Mouse (Mus musculus) ES-Bruce4 (cell line): Measurements from ENCODE around the gene Dpf2. TPM values are rescaled to one million over a fixed set of nuclear protein-coding genes. Genes with fewer than 3 reads are reported as not detected.
"Not testable (repeated sequence)": the region's sequence is repeated elsewhere in the genome, so short reads cannot be mapped to it uniquely, and the experiment has no call there.

Experiments used
- H3K27ac ChIP-seq: 2 replicates; pipeline ENCODE4 v1.5.1; 2012; ENCODE audit warnings: low read length, inconsistent platforms; ENCODE audit not compliant: insufficient read depth
- H3K27me3 ChIP-seq: 2 replicates; pipeline ENCODE4 v1.6.1; 2012; ENCODE audit warnings: mild to moderate bottlenecking, low read length, inconsistent platforms; ENCODE audit not compliant: control insufficient read depth, poor library complexity, insufficient read depth, severe bottlenecking
- H3K36me3 ChIP-seq: 2 replicates; pipeline ENCODE4 v1.6.1; 2012; ENCODE audit warnings: inconsistent platforms, mild to moderate bottlenecking, low read length, moderate library complexity; ENCODE audit not compliant: control insufficient read depth, poor library complexity, insufficient read depth, severe bottlenecking
- H3K4me1 ChIP-seq: one replicate; pipeline ENCODE4 v1.8.1; 2011; ENCODE audit warnings: low read length; ENCODE audit not compliant: control insufficient read depth, insufficient read depth
- H3K4me3 ChIP-seq: 2 replicates; pipeline ENCODE4 v1.5.1; 2011; ENCODE audit warnings: low read depth, mild to moderate bottlenecking, low read length
- H3K9ac ChIP-seq: 2 replicates; pipeline ENCODE4 v1.6.1; 2012; ENCODE audit warnings: low read depth, mild to moderate bottlenecking, inconsistent platforms; ENCODE audit not compliant: poor library complexity, severe bottlenecking
- H3K9me3 ChIP-seq: replicated peaks from 2 replicates; pipeline ENCODE4 v1.6.1; 2012; ENCODE audit warnings: mild to moderate bottlenecking, low read length, inconsistent platforms; ENCODE audit not compliant: control insufficient read depth, poor library complexity, insufficient read depth, severe bottlenecking
- CTCF ChIP-seq: IDR thresholded peaks from one replicate; pipeline ENCODE4 v1.8.1; 2011; ENCODE audit warnings: low read depth, low read length
- EP300 ChIP-seq: IDR thresholded peaks from 2 replicates; pipeline ENCODE4 v1.6.1; 2011; ENCODE audit warnings: low read depth, low read length; ENCODE audit not compliant: insufficient read depth
- POLR2A ChIP-seq: IDR thresholded peaks from one replicate; pipeline ENCODE4 v1.8.1; 2011; ENCODE audit warnings: low read length; ENCODE audit not compliant: insufficient read depth
- polyA plus RNA-seq: library from polyadenylated mRNA; stranded (reverse); fragments of >200 nt; gene quantifications from 2 replicates; pipeline ENCODE4 v1.2.4, GENCODE M21; 2011; ENCODE audit warnings: low read depth; ENCODE audit not compliant: missing spikeins, insufficient read depth, insufficient read length

Dpf2 gene
- polyA plus RNA-seq, 1 experiment = 137 TPM

- no peaks in the 10 kb centered on the region for H3K4me1 ChIP-seq
- no peak overlapping the region for H3K9ac ChIP-seq
- H3K9me3 ChIP-seq = no peaks in the 10 kb centered on the region
- no peaks in the 10 kb centered on the region for H3K36me3 ChIP-seq
- no peaks in the 10 kb centered on the region for H3K27me3 ChIP-seq
- TF ChIP-seq EP300 (no peak), POLR2A (no peak), CTCF (no peak)
- H3K4me3 ChIP-seq = no peak overlapping the region
- no peak overlapping the region for H3K27ac ChIP-seq
These were observed 20.5 kb downstream of the Dpf2 start for GRCm38 (mm10) chr19:5892262-5892661.

DNA sequence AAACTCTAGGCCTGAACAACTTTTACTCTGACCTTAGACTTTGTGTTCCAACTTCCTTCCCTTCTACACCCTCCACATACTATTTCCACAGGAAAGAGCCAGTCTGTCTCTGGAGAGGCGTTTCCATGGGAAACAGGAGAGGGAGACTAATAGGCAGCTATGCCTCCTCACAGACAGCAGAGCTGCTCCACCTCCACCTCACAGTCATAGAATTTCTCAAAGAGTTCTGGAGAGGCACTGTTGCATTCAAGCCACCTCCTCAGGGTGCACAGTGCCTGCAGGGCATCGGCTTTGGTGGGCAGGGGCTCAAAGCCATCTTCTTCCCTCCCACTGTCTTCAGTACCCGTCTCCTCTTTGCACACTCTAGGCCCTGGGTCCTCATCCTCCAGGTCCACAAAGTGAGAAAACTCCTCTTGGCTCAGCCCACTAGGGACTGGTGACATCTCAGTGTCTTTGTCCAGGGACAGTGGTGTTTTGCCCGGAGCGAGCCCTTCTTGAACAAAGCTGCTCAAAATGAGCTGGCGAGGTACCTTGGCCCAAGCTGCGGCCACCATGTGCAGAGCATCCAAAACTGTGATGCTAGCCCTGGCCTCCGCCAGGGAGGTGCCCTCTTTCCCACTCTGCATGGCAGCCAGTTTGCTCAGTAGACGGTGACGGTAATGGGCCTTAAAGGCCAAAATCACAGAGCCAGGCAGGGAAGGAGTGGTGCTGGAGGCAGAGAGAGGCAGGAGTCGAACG, 21.1 kb downstream of the Dpf2 start:
- no peaks in the 10 kb centered on the region for H3K9me3 ChIP-seq
- no peaks in the 10 kb centered on the region for H3K27me3 ChIP-seq
- H3K36me3 ChIP-seq = no peaks in the 10 kb centered on the region
- no peak overlapping the region for H3K27ac ChIP-seq
- TF ChIP-seq CTCF (no peak), POLR2A (no peak), EP300 (no peak)
- no peaks in the 10 kb centered on the region for H3K4me1 ChIP-seq
- H3K9ac ChIP-seq = no peak overlapping the region
- no peak overlapping the region for H3K4me3 ChIP-seq

DNA sequence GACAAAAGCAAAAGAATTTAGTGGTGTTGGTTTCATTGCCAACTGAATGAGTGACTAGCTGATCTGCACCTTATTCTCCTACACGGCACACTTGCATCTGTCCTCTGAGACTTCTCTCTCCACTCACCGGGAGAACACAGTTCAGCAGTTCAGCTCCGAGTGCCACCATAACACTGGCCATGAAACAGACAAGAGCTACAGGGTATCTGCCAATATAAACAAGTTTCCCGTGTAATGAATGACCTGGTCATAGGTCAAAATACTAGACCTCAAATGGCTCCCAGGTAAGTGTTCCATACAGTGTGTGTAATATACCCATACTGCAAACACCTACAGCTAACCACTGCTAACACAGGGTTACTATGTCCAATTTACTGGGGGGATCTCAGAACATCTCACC, 23.6 kb downstream of the Dpf2 start:
- no peaks in the 10 kb centered on the region for H3K36me3 ChIP-seq
- TF ChIP-seq EP300 (no peak), POLR2A (no peak), CTCF (no peak)
- H3K4me3 ChIP-seq = no peak overlapping the region
- no peaks in the 10 kb centered on the region for H3K9me3 ChIP-seq
- H3K4me1 ChIP-seq = no peaks in the 10 kb centered on the region
- no peak overlapping the region for H3K9ac ChIP-seq
- no peak overlapping the region for H3K27ac ChIP-seq
- no peaks in the 10 kb centered on the region for H3K27me3 ChIP-seq

GRCm38 (mm10) chr19:5887234-5887815, 25.5 kb downstream of the Dpf2 start:
- Histone ChIP-seq H3K9ac (no peak overlapping the region), H3K27ac (no peak overlapping the region)
- no peak for TF ChIP-seq CTCF
- TF ChIP-seq EP300 = no peak
- TF ChIP-seq POLR2A = no peak

GRCm38 (mm10) chr19:5885838-5886237, 27.0 kb downstream of the Dpf2 start:
- no peak for TF ChIP-seq EP300
- H3K9me3 ChIP-seq = no peaks in the 10 kb centered on the region
- no peak overlapping the region for H3K4me3 ChIP-seq
- no peaks in the 10 kb centered on the region for H3K4me1 ChIP-seq
- no peaks in the 10 kb centered on the region for H3K36me3 ChIP-seq
- H3K27ac ChIP-seq = no peak overlapping the region
- H3K9ac ChIP-seq = no peak overlapping the region
- no peaks in the 10 kb centered on the region for H3K27me3 ChIP-seq

More at GRCm38 (mm10) chr19:5887234-5887815, 25.5 kb downstream of the Dpf2 start:
- H3K36me3 ChIP-seq = no peaks in the 10 kb centered on the region
- no peaks in the 10 kb centered on the region for H3K9me3 ChIP-seq
- no peak overlapping the region for H3K4me3 ChIP-seq
- no peaks in the 10 kb centered on the region for H3K27me3 ChIP-seq
- H3K4me1 ChIP-seq = no peaks in the 10 kb centered on the region

DNA sequence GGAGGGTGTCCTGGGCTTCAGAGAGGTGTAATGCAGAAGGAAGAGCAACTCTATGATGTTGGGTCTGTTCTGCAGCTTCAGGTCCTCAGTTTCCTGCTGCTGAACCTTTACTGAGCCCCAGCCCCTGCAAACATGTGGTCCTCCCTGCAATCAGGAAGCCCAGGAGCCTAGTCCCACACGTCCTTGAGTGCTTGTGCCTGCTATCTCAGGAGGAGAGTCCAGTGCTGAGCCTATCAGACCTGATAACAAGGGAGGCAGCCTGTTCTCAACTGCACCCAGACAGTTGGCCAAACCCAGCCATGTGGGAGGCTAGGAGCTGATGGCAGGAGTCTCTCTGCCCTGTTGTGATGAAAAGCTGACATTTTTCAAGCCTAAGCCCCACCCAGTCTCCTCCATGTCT, 28.9 kb downstream of the Dpf2 start:
- Histone ChIP-seq H3K36me3 (no peaks in the 10 kb centered on the region), H3K9me3 (no peaks in the 10 kb centered on the region), H3K27ac (no peak overlapping the region), H3K27me3 (no peaks in the 10 kb centered on the region), H3K9ac (no peak overlapping the region), H3K4me1 (no peaks in the 10 kb centered on the region), H3K4me3 (no peak overlapping the region)
- TF ChIP-seq EP300 (no peak), POLR2A (no peak), CTCF (no peak)

- H3K9ac ChIP-seq, H3K27ac ChIP-seq, H3K4me3 ChIP-seq, H3K9me3 ChIP-seq, H3K4me1 ChIP-seq, H3K36me3 ChIP-seq, H3K27me3 ChIP-seq: not testable (repeated sequence)
These were observed 30.7 kb downstream of the Dpf2 start for GRCm38 (mm10) chr19:5882079-5882478.
